Mouse (Mus musculus) stomach, embryonic 16.5 days (tissue): ENCODE results near the gene Vgll2. TPM values are rescaled to one million over a fixed set of nuclear protein-coding genes. Genes with fewer than 3 reads are reported as not detected.

Experiments
- ATAC-seq: fragments of 200-750 bp; cut with Nextera tagmentation; 2 replicates; pipeline ENCODE4 v1.8.0; 2017; ENCODE audit warnings: moderate number of reproducible peaks, moderate TSS enrichment; ENCODE audit not compliant: insufficient read depth, low FRiP score
- H3K27ac ChIP-seq: fragments of 300-500 bp; sonication (generic); 2 replicates; pipeline ENCODE4 v1.5.1; 2014; ENCODE audit warnings: low read length
- H3K27me3 ChIP-seq: fragments of 300-500 bp; sonication (generic); 2 replicates; pipeline ENCODE4 v1.6.1; 2014; ENCODE audit warnings: low read length, control low read depth, mixed read lengths; ENCODE audit not compliant: control insufficient read depth, insufficient read depth
- H3K36me3 ChIP-seq: fragments of 300-500 bp; sonication (generic); 2 replicates; pipeline ENCODE4 v1.6.1; 2014; ENCODE audit warnings: low read length; ENCODE audit not compliant: control insufficient read depth, insufficient read depth
- H3K4me1 ChIP-seq: fragments of 300-500 bp; sonication (generic); 2 replicates; pipeline ENCODE4 v1.6.1; 2014; ENCODE audit warnings: low read length, control low read depth, mixed read lengths; ENCODE audit not compliant: control insufficient read depth, insufficient read depth
- H3K4me2 ChIP-seq: fragments of 300-500 bp; sonication (generic); 2 replicates; pipeline ENCODE4 v1.6.1; 2014; ENCODE audit warnings: low read depth, low read length, mixed read lengths
- H3K4me3 ChIP-seq: fragments of 300-500 bp; sonication (generic); replicated peaks from 2 replicates; pipeline ENCODE4 v1.5.1; 2014; ENCODE audit warnings: mild to moderate bottlenecking, low read length
- H3K9ac ChIP-seq: fragments of 300-500 bp; sonication (generic); 2 replicates; pipeline ENCODE4 v1.6.1; 2014; ENCODE audit warnings: low read length
- H3K9me3 ChIP-seq: fragments of 300-500 bp; sonication (generic); replicated peaks from 2 replicates; pipeline ENCODE4 v1.6.1; 2016; ENCODE audit warnings: low read length, control low read depth; ENCODE audit not compliant: control insufficient read depth
- WGBS: fragments of 180-500 bp; shearing (Covaris S2); extraction: QIAGEN DNeasy Blood & Tissue Kit; methylation state at CpG from one replicate; pipeline ENCODE4 v1.1.7; 2014; 5-methylcytosine and 5-hydroxymethylcytosine counted together
- microRNA-seq: library from miRNA; unstranded; fragments of <30 nt; microRNA quantifications from one replicate; pipeline ENCODE4, GENCODE M21; 2016
- polyA plus RNA-seq: library from polyadenylated mRNA; unstranded; fragments of >200 nt; fragmentation: Nextera tagmentation; extraction: Ambion mirVana; gene quantifications from 2 replicates; pipeline ENCODE4 v1.2.1, GENCODE M21; 2015

Vgll2 gene
- polyA plus RNA-seq, 1 experiment from 2014 or later: 2.6 TPM

- H3K4me2 ChIP-seq: no peak overlapping the region
- no peaks in the 10 kb centered on the region for H3K9me3 ChIP-seq
- 63% methylated on average over 1 of the region's 1 CpGs for WGBS
- H3K4me3 ChIP-seq: no peak overlapping the region
- H3K36me3 ChIP-seq: no peaks in the 10 kb centered on the region
- H3K4me1 ChIP-seq: no peaks in the 10 kb centered on the region
- no peaks in the 10 kb centered on the region for H3K27me3 ChIP-seq
- H3K27ac ChIP-seq: no peak overlapping the region
- no peak overlapping the region for H3K9ac ChIP-seq
- ATAC-seq: no peak
Measured at GRCm38 (mm10) chr10:52039392-52039791, 17.1 kb downstream of the Vgll2 start.

GRCm38 (mm10) chr10:52043086-52043485 is 20.8 kb downstream of the Vgll2 start:
- no peak overlapping the region for H3K4me3 ChIP-seq
- no peak for ATAC-seq
- H3K27ac ChIP-seq: no peak overlapping the region
- H3K4me2 ChIP-seq: no peak overlapping the region
- 60% methylated on average over 5 of the region's 5 CpGs for WGBS
- no peaks in the 10 kb centered on the region for H3K36me3 ChIP-seq
- H3K4me1 ChIP-seq: no peaks in the 10 kb centered on the region
- H3K9ac ChIP-seq: no peak overlapping the region
- no peaks in the 10 kb centered on the region for H3K9me3 ChIP-seq
- no peaks in the 10 kb centered on the region for H3K27me3 ChIP-seq

GRCm38 (mm10) chr10:52048287-52048686 is 26.0 kb downstream of the Vgll2 start:
- no peaks in the 10 kb centered on the region for H3K36me3 ChIP-seq
- 42% methylated on average over 3 of the region's 3 CpGs for WGBS
- H3K4me1 ChIP-seq: no peaks in the 10 kb centered on the region
- no peak overlapping the region for H3K27ac ChIP-seq
- no peak for ATAC-seq
- no peaks in the 10 kb centered on the region for H3K9me3 ChIP-seq
- no peak overlapping the region for H3K9ac ChIP-seq
- H3K4me2 ChIP-seq: no peak overlapping the region
- no peak overlapping the region for H3K4me3 ChIP-seq
- no peaks in the 10 kb centered on the region for H3K27me3 ChIP-seq

GRCm38 (mm10) chr10:52072482-52072881 is 50.2 kb downstream of the Vgll2 start:
- no peak for ATAC-seq
- no peak overlapping the region for H3K4me2 ChIP-seq
- H3K4me3 ChIP-seq: no peak overlapping the region
- no peak overlapping the region for H3K9ac ChIP-seq
- no peak overlapping the region for H3K27ac ChIP-seq
- H3K4me1 ChIP-seq: no peaks in the 10 kb centered on the region
- no peaks in the 10 kb centered on the region for H3K9me3 ChIP-seq
- no peaks in the 10 kb centered on the region for H3K36me3 ChIP-seq
- H3K27me3 ChIP-seq: no peaks in the 10 kb centered on the region

Small RNAs within 50 kb of the gene (microRNA-seq; reads per million reads assigned to microRNA genes)
- not detected for gene Gm24084

Other genes with a start within 250 kb of the Vgll2 start
- gene Ros1, start 172.7 kb downstream of the Vgll2 start, polyA plus RNA-seq: 0.92 and 1.2 TPM in 2 replicates
- 33.2 and 36.6 TPM in 2 replicates for gene Dcbld1, start 211.1 kb downstream of the Vgll2 start, polyA plus RNA-seq